Mouse (Mus musculus): ENCODE measurements around the gene Gart. TPM values are rescaled to one million over a fixed set of nuclear protein-coding genes. Genes with fewer than 3 reads are reported as not detected.

Gart gene
- total and polyA plus RNA-seq, 3 experiments: 94.0 to 509 (median 417) TPM

DNA sequence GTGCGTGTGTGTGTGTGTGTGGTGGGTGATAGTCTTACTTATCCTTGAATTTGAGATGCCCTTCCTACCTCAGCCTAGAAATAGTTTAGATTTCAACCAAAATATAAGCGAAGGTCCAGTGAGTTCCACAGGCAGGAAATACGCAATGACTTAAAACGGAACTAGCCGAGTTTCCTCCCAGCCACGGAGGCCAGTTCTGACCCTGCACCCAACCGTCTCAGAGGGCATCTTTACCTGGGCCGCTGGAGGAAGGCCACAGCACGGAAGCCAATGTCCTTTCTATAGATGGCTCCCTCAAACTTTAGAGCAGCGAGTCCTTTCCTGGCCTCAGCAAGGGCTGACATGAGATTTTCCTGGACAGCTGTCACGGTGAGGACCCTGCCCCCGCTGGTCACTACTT, 13.1 kb downstream of the Gart start:
- Histone ChIP-seq H3K4me3 (ENCODE audit: control insufficient read depth in 1 of 2, insufficient read depth in 1 of 2, low read depth in 2 of 2, low read length in 2 of 2) (no peak overlapping the region), H3K9me3 (replicated peaks; ENCODE audit: insufficient read depth, low read length) (no peaks in the 10 kb centered on the region), H3K79me2 (ENCODE audit: control insufficient read depth, insufficient read depth, low read length, poor library complexity) (0 out of 2 replicates have a peak, but pooled peaks cover 2% of the 10 kb centered on the region), H3K36me3 (ENCODE audit: control insufficient read depth in 1 of 2, insufficient read depth in 2 of 2, low read length in 2 of 2) (peaks cover 0 to 36% of the 10 kb centered on the region in 2 experiments; a peak in 3 of 4 replicates), H3K4me1 (ENCODE audit: control insufficient read depth in 1 of 2, insufficient read depth in 2 of 2, low read length in 2 of 2) (no peaks in the 10 kb centered on the region), H3K27me3 (ENCODE audit: control insufficient read depth in 1 of 2, insufficient read depth in 2 of 2, low read length in 2 of 2) (no peaks in the 10 kb centered on the region), H3K9ac (ENCODE audit: control insufficient read depth, low read depth, low read length, poor library complexity, severe bottlenecking) (no peak overlapping the region), H3K27ac (ENCODE audit: control insufficient read depth, low read depth, low read length) (no peak overlapping the region)
- DNase-seq (ENCODE audit: low read depth, low spot score): no peak
- TF ChIP-seq SMC3 (IDR thresholded peaks at IDR 0.05; ENCODE audit: low read depth, low read length): no peak
- no peak for TF ChIP-seq MAX (IDR thresholded peaks at IDR 0.05; ENCODE audit: low read length)
- TF ChIP-seq CTCF (IDR thresholded peaks at IDR 0.05 in 2 of 3, conservative IDR thresholded peaks at IDR 0.05 in 1 of 3; ENCODE audit: control insufficient read depth in 1 of 3, insufficient read depth in 1 of 3, low read depth in 2 of 3, low read length in 3 of 3, poor library complexity in 1 of 3, severe bottlenecking in 1 of 3): no peak
- TF ChIP-seq TBP (IDR thresholded peaks at IDR 0.05; ENCODE audit: low read depth, low read length): no peak
- TF ChIP-seq EP300 (IDR thresholded peaks at IDR 0.05; ENCODE audit: low read depth in 1 of 2, low read length in 2 of 2): no peak
- TF ChIP-seq BHLHE40 (IDR thresholded peaks at IDR 0.05; ENCODE audit: borderline replicate concordance, low read depth, low read length): no peak
- no peak for TF ChIP-seq JUND (IDR thresholded peaks at IDR 0.05; ENCODE audit: low read depth, low read length)
- no peak for TF ChIP-seq MXI1 (IDR thresholded peaks at IDR 0.05; ENCODE audit: low read depth, low read length)
- no peak for TF ChIP-seq RCOR1 (IDR thresholded peaks at IDR 0.05; ENCODE audit: low read depth, low read length)
- TF ChIP-seq KAT2A (conservative IDR thresholded peaks at IDR 0.05; ENCODE audit: low read depth, low read length): no peak

- no peak overlapping the region for H3K9ac ChIP-seq (ENCODE audit: control insufficient read depth, low read depth, low read length, poor library complexity, severe bottlenecking)
- no peak for TF ChIP-seq GABPA (IDR thresholded peaks at IDR 0.05; ENCODE audit: low read depth, low read length)
- no peak for TF ChIP-seq GATA1 (IDR thresholded peaks at IDR 0.05; ENCODE audit: low read depth, low read length)
- TF ChIP-seq USF1 (IDR thresholded peaks at IDR 0.05; ENCODE audit: low read depth, low read length): no peak
- no peak for TF ChIP-seq POLR2AphosphoS5 (IDR thresholded peaks at IDR 0.05; ENCODE audit: borderline replicate concordance, low read depth, low read length)
- no peak for TF ChIP-seq ZC3H11A (IDR thresholded peaks at IDR 0.05; ENCODE audit: low read depth, low read length)
- no peak for TF ChIP-seq SIN3A (IDR thresholded peaks at IDR 0.05; ENCODE audit: low read length)
- no peak for TF ChIP-seq MAFK (IDR thresholded peaks at IDR 0.05; ENCODE audit: borderline replicate concordance, low read depth, low read length)
- TF ChIP-seq E2F4 (IDR thresholded peaks at IDR 0.05; ENCODE audit: borderline replicate concordance, low read depth, low read length): no peak
- TF ChIP-seq SMC3 (IDR thresholded peaks at IDR 0.05; ENCODE audit: low read depth, low read length): no peak
- H3K4me1 ChIP-seq (ENCODE audit: control insufficient read depth in 1 of 2, insufficient read depth in 2 of 2, low read length in 2 of 2): no peaks in the 10 kb centered on the region
- H3K79me2 ChIP-seq (ENCODE audit: control insufficient read depth, insufficient read depth, low read length, poor library complexity): 0 out of 2 replicates have a peak, but pooled peaks cover 2% of the 10 kb centered on the region
- no peak overlapping the region for H3K27ac ChIP-seq (ENCODE audit: control insufficient read depth, low read depth, low read length)
- H3K27me3 ChIP-seq (ENCODE audit: control insufficient read depth in 1 of 2, insufficient read depth in 2 of 2, low read length in 2 of 2): no peaks in the 10 kb centered on the region
- no peak overlapping the region for H3K4me3 ChIP-seq (ENCODE audit: control insufficient read depth in 1 of 2, insufficient read depth in 1 of 2, low read depth in 2 of 2, low read length in 2 of 2)
- no peaks in the 10 kb centered on the region for H3K9me3 ChIP-seq (replicated peaks; ENCODE audit: insufficient read depth, low read length)
- peaks cover 0 to 35% of the 10 kb centered on the region in 2 experiments; a peak in 3 of 4 replicates for H3K36me3 ChIP-seq (ENCODE audit: control insufficient read depth in 1 of 2, insufficient read depth in 2 of 2, low read length in 2 of 2)
- DNase-seq (ENCODE audit: low read depth, low spot score): no peak
Observed at GRCm38 (mm10) chr16:91632940-91633339, 13.8 kb downstream of the Gart start.
